In genomic region chr2:67983563-67983962, GRCm38 (mm10) we compare ENCODE assay signal across 30 mouse cellular contexts.
"Had no signal": no experiment of that assay in that cellular context is flagged by ENCODE, and none has a peak within 500 bp of the region (broad histone marks: within the 10 kb centered on the region; RNA-seq: fewer than 3 reads in every experiment).

No protein-coding gene starts in this region.

- ATAC-seq: liver, postnatal 0 days; midbrain, embryonic 13.5 days; midbrain, embryonic 15.5 days; midbrain, embryonic 16.5 days had no signal

- H3K9me3 ChIP-seq: limb, embryonic 10.5 days; limb, embryonic 12.5 days; limb, embryonic 13.5 days; limb, embryonic 15.5 days; liver, embryonic 13.5 days; liver, embryonic 15.5 days; lung, embryonic 15.5 days; midbrain, embryonic 10.5 days; midbrain, embryonic 12.5 days; midbrain, embryonic 13.5 days; midbrain, embryonic 15.5 days; neural tube, embryonic 12.5 days had no signal

- H3K4me1 ChIP-seq: limb, embryonic 10.5 days; limb, embryonic 12.5 days; limb, embryonic 13.5 days; limb, embryonic 15.5 days; liver, embryonic 13.5 days; liver, embryonic 15.5 days; lung, embryonic 15.5 days; megakaryocyte, embryonic 14.5 days; midbrain, embryonic 10.5 days; midbrain, embryonic 12.5 days; midbrain, embryonic 13.5 days; midbrain, embryonic 15.5 days; neural tube, embryonic 12.5 days had no signal

- H3K4me3 ChIP-seq: left cerebral cortex, adult 2 months; limb, embryonic 10.5 days; limb, embryonic 12.5 days; limb, embryonic 13.5 days; limb, embryonic 15.5 days; liver, embryonic 13.5 days; liver, embryonic 15.5 days; lung, embryonic 15.5 days; megakaryocyte, embryonic 14.5 days; midbrain, embryonic 10.5 days; midbrain, embryonic 12.5 days; midbrain, embryonic 13.5 days; midbrain, embryonic 15.5 days; myocyte; neural tube, embryonic 12.5 days had no signal

- H3K27me3 ChIP-seq: limb, embryonic 12.5 days; limb, embryonic 13.5 days; limb, embryonic 15.5 days; liver, embryonic 13.5 days; liver, embryonic 15.5 days; lung, embryonic 15.5 days; megakaryocyte, embryonic 14.5 days; midbrain, embryonic 12.5 days; midbrain, embryonic 13.5 days; midbrain, embryonic 15.5 days; neural tube, embryonic 12.5 days had no signal

- DNase-seq: left cerebral cortex, postnatal 4 days; liver; liver, embryonic 13.5 days; liver, postnatal 0 days; lung, adult 18-20 months; lung, adult 2 months; lung, embryonic 14.5 days; lung, postnatal 10 days; lung, postnatal 14 days; lung, postnatal 36 days; midbrain, embryonic 14.5 days had no signal

- H3K36me3 ChIP-seq: limb, embryonic 10.5 days; limb, embryonic 12.5 days; limb, embryonic 13.5 days; limb, embryonic 15.5 days; liver, embryonic 13.5 days; liver, embryonic 15.5 days; lung, embryonic 15.5 days; midbrain, embryonic 10.5 days; midbrain, embryonic 12.5 days; midbrain, embryonic 13.5 days; midbrain, embryonic 15.5 days; neural tube, embryonic 12.5 days had no signal

- H3K4me2 ChIP-seq: limb, embryonic 12.5 days; limb, embryonic 13.5 days; limb, embryonic 15.5 days; liver, embryonic 11.5 days; liver, embryonic 13.5 days; liver, embryonic 15.5 days; lung, embryonic 14.5 days; lung, embryonic 15.5 days; midbrain, embryonic 11.5 days; midbrain, embryonic 12.5 days; midbrain, embryonic 13.5 days; midbrain, embryonic 15.5 days; neural tube, embryonic 12.5 days had no signal

- H3K27ac ChIP-seq: left cerebral cortex, adult 2 months; limb, embryonic 10.5 days; limb, embryonic 12.5 days; limb, embryonic 13.5 days; limb, embryonic 15.5 days; liver, embryonic 13.5 days; liver, embryonic 14.5 days; liver, embryonic 15.5 days; lung, embryonic 15.5 days; macrophage; midbrain, embryonic 10.5 days; midbrain, embryonic 12.5 days; midbrain, embryonic 13.5 days; midbrain, embryonic 15.5 days; neural tube, embryonic 12.5 days had no signal

- H3K9ac ChIP-seq: limb, embryonic 12.5 days; limb, embryonic 13.5 days; limb, embryonic 15.5 days; liver, embryonic 13.5 days; liver, embryonic 14.5 days; liver, embryonic 15.5 days; liver, postnatal 0 days; lung, embryonic 14.5 days; lung, embryonic 15.5 days; midbrain, embryonic 12.5 days; midbrain, embryonic 13.5 days; midbrain, embryonic 15.5 days; neural tube, embryonic 12.5 days had no signal
